Comparison of ENCODE assay signal across 8 mouse cellular contexts in genomic region chr10:13473833-13474567, GRCm38 (mm10). TPM values are rescaled to one million over a fixed set of nuclear protein-coding genes. Genes with fewer than 3 reads are reported as not detected.
DNase-seq lines count a peak whose midpoint lies in the region; ATAC-seq and TF ChIP-seq lines count a peak whose summit lies in the region.

Gene Phactr2 (minus strand): TSS chr10:13474412.

- no peaks in the 10 kb centered on the region for H3K79me2 ChIP-seq in liver, adult 2 months (ENCODE audit: control insufficient read depth, insufficient read depth, low read length)

- peak; percentile 82 for ATAC-seq in intestine, postnatal 0 days
- peak; percentile 84 for ATAC-seq in midbrain, embryonic 16.5 days

- TF ChIP-seq CTCF in cortical plate, adult 2 months (IDR thresholded peaks at IDR 0.05; ENCODE audit: extremely low read depth, insufficient read depth, low read length): no peak
- TF ChIP-seq CTCF in intestine, postnatal 0 days (IDR thresholded peaks at IDR 0.05; ENCODE audit: low read depth): peak; percentile 32
- no peak for TF ChIP-seq CTCF in liver, adult 2 months (IDR thresholded peaks at IDR 0.05; ENCODE audit: low read depth, low read length)

- H3K27ac ChIP-seq in cortical plate, adult 2 months (ENCODE audit: insufficient read depth, low read length): no peak within 1 kb of the TSS
- H3K27ac ChIP-seq in intestine, postnatal 0 days (ENCODE audit: low read depth, low read length): peak within 1 kb of the TSS; percentile 88
- H3K27ac ChIP-seq in liver, adult 2 months (replicated peaks; ENCODE audit: insufficient read depth, low read depth, low read length): no peak within 1 kb of the TSS
- no peak within 1 kb of the TSS for H3K27ac ChIP-seq in midbrain, embryonic 16.5 days (ENCODE audit: low read length)

- no peaks in the 10 kb centered on the region for H3K27me3 ChIP-seq in intestine, postnatal 0 days (replicated peaks; ENCODE audit: control insufficient read depth, insufficient read depth, low read length)
- H3K27me3 ChIP-seq in liver, adult 2 months (ENCODE audit: control insufficient read depth, insufficient read depth, low read length): peaks cover 14% of the 10 kb centered on the region
- H3K27me3 ChIP-seq in midbrain, embryonic 16.5 days (ENCODE audit: control insufficient read depth, insufficient read depth, low read depth, low read length): peaks cover 7% of the 10 kb centered on the region

- DNase-seq in cerebellum, adult 11 months: peak; percentile 5
- no peak for DNase-seq in cerebellum, adult 11-12 months
- peak; percentile 31 to 51 for DNase-seq in heart, adult 18-20 months
- no peak for DNase-seq in liver, adult 2 months (ENCODE audit: extremely low read depth, low read depth, low spot score)
- DNase-seq in spleen, postnatal 4 days (ENCODE audit: low spot score in 2 of 2): peak; percentile 37 to 78

- peaks cover 2% of the 10 kb centered on the region for H3K4me1 ChIP-seq in cortical plate, adult 2 months (ENCODE audit: control insufficient read depth, insufficient read depth, low read length)
- H3K4me1 ChIP-seq in intestine, postnatal 0 days (replicated peaks; ENCODE audit: control insufficient read depth, insufficient read depth, low read length): no peaks in the 10 kb centered on the region
- no peaks in the 10 kb centered on the region for H3K4me1 ChIP-seq in liver, adult 2 months (ENCODE audit: control insufficient read depth, insufficient read depth, low read length)
- no peaks in the 10 kb centered on the region for H3K4me1 ChIP-seq in midbrain, embryonic 16.5 days (ENCODE audit: control insufficient read depth, insufficient read depth, low read length)

- H3K9me3 ChIP-seq in intestine, postnatal 0 days (ENCODE audit: control insufficient read depth): no peaks in the 10 kb centered on the region
- H3K9me3 ChIP-seq in midbrain, embryonic 16.5 days (replicated peaks; ENCODE audit: control insufficient read depth, low read length, poor library complexity, severe bottlenecking): no peaks in the 10 kb centered on the region

- H3K36me3 ChIP-seq in intestine, postnatal 0 days (ENCODE audit: control insufficient read depth, insufficient read depth): no peaks in the 10 kb centered on the region
- H3K36me3 ChIP-seq in liver, adult 2 months (ENCODE audit: control insufficient read depth, insufficient read depth, low read length): no peaks in the 10 kb centered on the region
- no peaks in the 10 kb centered on the region for H3K36me3 ChIP-seq in midbrain, embryonic 16.5 days (ENCODE audit: control insufficient read depth, insufficient read depth, low read length)

- peak within 1 kb of the TSS; percentile 91 for H3K4me2 ChIP-seq in intestine, postnatal 0 days (replicated peaks; ENCODE audit: low read depth)
- H3K4me2 ChIP-seq in midbrain, embryonic 16.5 days (ENCODE audit: low read length): peak within 1 kb of the TSS; percentile 96

- H3K4me3 ChIP-seq in cortical plate, adult 2 months (ENCODE audit: insufficient read depth, low read length): peak within 1 kb of the TSS; percentile 38
- peak within 1 kb of the TSS; percentile 63 for H3K4me3 ChIP-seq in intestine, postnatal 0 days (ENCODE audit: low read depth, low read length)
- peak within 1 kb of the TSS; percentile 55; the same call in 1 of the 2 replicates for H3K4me3 ChIP-seq in liver, adult 2 months (ENCODE audit: insufficient read depth, low read depth, low read length)
- H3K4me3 ChIP-seq in midbrain, embryonic 16.5 days (ENCODE audit: low read depth, low read length): peak within 1 kb of the TSS; percentile 72

- TF ChIP-seq POLR2A in cortical plate, adult 2 months (IDR thresholded peaks at IDR 0.05; ENCODE audit: extremely low read depth, insufficient read depth, low read length): no peak
- no peak for TF ChIP-seq POLR2A in liver, adult 2 months (IDR thresholded peaks at IDR 0.05; ENCODE audit: extremely low read depth, insufficient read depth, low read length)

- H3K9ac ChIP-seq in intestine, postnatal 0 days (ENCODE audit: low read depth, low read length): peak within 1 kb of the TSS; percentile 81
- peak within 1 kb of the TSS; percentile 59 for H3K9ac ChIP-seq in liver, adult 2 months (ENCODE audit: low read depth, low read length)
- peak within 1 kb of the TSS; percentile 75 for H3K9ac ChIP-seq in midbrain, embryonic 16.5 days (ENCODE audit: low read depth, low read length)

- whole genome bisulfite sequencing in intestine, postnatal 0 days: under 1% methylated on average over 69 of the region's 71 CpGs
- 2% methylated on average over 71 of the region's 71 CpGs for WGBS in liver, adult 2 months
- under 1% methylated on average over 65 of the region's 71 CpGs for WGBS in midbrain, embryonic 16.5 days

RNA-seq across cellular contexts. Expression of gene Phactr2, which starts in this region (rescaled TPM):
- 6.2 and 6.7 TPM in 2 replicates for polyA plus RNA-seq in cortical plate, adult 2 months (2012; rRNA removed)
- total RNA-seq in heart, adult 18-20 months (2021): 10 to 100 TPM; 43.4 to 45.7 TPM
- polyA plus RNA-seq in intestine, postnatal 0 days (2015; fragmentation: Nextera tagmentation; extraction: Ambion mirVana): 11.3 and 12.3 TPM in 2 replicates
- total RNA-seq in liver, adult 2 months (2014; rRNA removed): 3.9 and 4.1 TPM in 2 replicates
- 1.1 and 1.2 TPM in 2 replicates for polyA plus RNA-seq in liver, adult 2 months (2012; rRNA removed)
- 7.0 and 7.4 TPM in 2 replicates for polyA plus RNA-seq in midbrain, embryonic 16.5 days (2015; fragmentation: Nextera tagmentation; extraction: Ambion mirVana)

Comparison
In these comparisons a context has a peak if more than half of its experiments do, and no peak if none do; other contexts are left out.
1. DNase-seq: peak in cerebellum, adult 11 months (single experiment), heart, adult 18-20 months (2 of 2) and spleen, postnatal 4 days (2 of 2); none in cerebellum, adult 11-12 months (single experiment) and liver, adult 2 months (single experiment).
2. Peak in every context shown above with its lines, with median percentiles within 50 percentile points of each other: H3K4me3 ChIP-seq and H3K9ac ChIP-seq.